ENCODE assay signal across 16 mouse cellular contexts in the genomic region with DNA sequence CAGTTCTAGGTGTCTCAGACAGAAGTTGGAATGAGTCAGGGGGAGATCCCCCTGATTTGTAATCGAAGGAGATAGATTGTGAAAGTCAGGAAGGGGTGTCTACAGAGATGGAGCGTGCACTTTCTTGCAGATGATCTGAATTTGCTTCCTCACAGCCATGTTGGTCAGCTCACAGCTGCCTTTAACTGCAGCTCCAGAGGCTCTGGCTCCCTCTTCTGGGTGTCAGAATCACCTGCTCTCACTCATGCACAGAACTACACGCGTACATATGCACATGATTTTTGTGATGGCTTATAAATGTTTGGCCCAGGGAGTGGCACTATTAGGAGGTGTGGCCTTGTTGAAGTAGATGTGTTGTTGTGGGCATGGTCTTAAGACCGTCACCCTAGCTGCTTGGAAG. TPM values are rescaled to one million over a fixed set of nuclear protein-coding genes. Genes with fewer than 3 reads are reported as not detected.
DNase-seq lines count a peak whose midpoint lies in the region; ATAC-seq and TF ChIP-seq lines count a peak whose summit lies in the region.
"Had no signal": no experiment of that assay in that cellular context is flagged by ENCODE, and none has a peak within 500 bp of the region (broad histone marks: within the 10 kb centered on the region; RNA-seq: fewer than 3 reads in every experiment).

No protein-coding gene starts in this region.

- WGBS in kidney, embryonic 15.5 days = 89% methylated on average over 5 of the region's 5 CpGs
- WGBS in bone marrow, adult 2 months = 68% methylated on average over 5 of the region's 5 CpGs

- no peak overlapping the region for H3K27ac ChIP-seq in kidney, embryonic 15.5 days
- no peak overlapping the region for H3K27ac ChIP-seq in CH12.LX (ENCODE audit: insufficient read depth, low read depth)
- no peak overlapping the region for H3K27ac ChIP-seq in bone marrow, adult 2 months (ENCODE audit: control insufficient read depth, insufficient read depth, low read depth, low read length, poor library complexity)
- H3K27ac ChIP-seq: intestine, embryonic 15.5 days; midbrain, embryonic 13.5 days had no signal

- H3K4me1 ChIP-seq in kidney, embryonic 15.5 days = no peaks in the 10 kb centered on the region
- H3K4me1 ChIP-seq in CH12.LX (ENCODE audit: control insufficient read depth in 1 of 2, insufficient read depth in 2 of 2) = peaks cover 4 to 9% of the 10 kb centered on the region in 2 experiments; a peak in 3 of 4 replicates
- no peaks in the 10 kb centered on the region for H3K4me1 ChIP-seq in bone marrow, adult 2 months (ENCODE audit: control insufficient read depth, insufficient read depth, low read length)
- H3K4me1 ChIP-seq: heart, embryonic 12.5 days; intestine, embryonic 15.5 days; midbrain, embryonic 13.5 days had no signal

- peak in 1 of 2 experiments; percentile 70; a peak in 2 of 4 replicates for TF ChIP-seq CTCF in CH12.LX (conservative IDR thresholded peaks at IDR 0.05 in 1 of 2, IDR thresholded peaks at IDR 0.05 in 1 of 2; ENCODE audit: low read depth in 2 of 2, low read length in 2 of 2)
- TF ChIP-seq CTCF in bone marrow, adult 2 months (IDR thresholded peaks at IDR 0.05; ENCODE audit: control insufficient read depth, insufficient read depth, low read length) = peak; percentile 25; the same call in 1 of the 2 replicates

- H3K4me3 ChIP-seq in kidney, embryonic 15.5 days (replicated peaks) = no peak overlapping the region
- no peak overlapping the region for H3K4me3 ChIP-seq in CH12.LX (replicated peaks in 1 of 3; ENCODE audit: low read depth in 2 of 3, low read length in 2 of 3, poor library complexity in 1 of 3)
- no peak overlapping the region for H3K4me3 ChIP-seq in bone marrow, adult 2 months (replicated peaks; ENCODE audit: control insufficient read depth, low read depth, low read length)
- H3K4me3 ChIP-seq: heart, embryonic 12.5 days; intestine, embryonic 15.5 days; midbrain, embryonic 13.5 days had no signal

- no peaks in the 10 kb centered on the region for H3K27me3 ChIP-seq in kidney, embryonic 15.5 days
- H3K27me3 ChIP-seq in CH12.LX (replicated peaks) = no peaks in the 10 kb centered on the region
- H3K27me3 ChIP-seq: intestine, embryonic 15.5 days; midbrain, embryonic 13.5 days had no signal

- no peaks in the 10 kb centered on the region for H3K36me3 ChIP-seq in kidney, embryonic 15.5 days
- no peaks in the 10 kb centered on the region for H3K36me3 ChIP-seq in CH12.LX (replicated peaks in 1 of 2; ENCODE audit: control insufficient read depth in 1 of 2, insufficient read depth in 1 of 2, low read length in 1 of 2)
- H3K36me3 ChIP-seq: heart, embryonic 12.5 days; intestine, embryonic 15.5 days; midbrain, embryonic 13.5 days had no signal

- no peaks in the 10 kb centered on the region for H3K79me2 ChIP-seq in CH12.LX (replicated peaks; ENCODE audit: control insufficient read depth, extremely low read depth, insufficient read depth, poor library complexity, severe bottlenecking)

- dilution Hi-C loops in CH12.LX (cut with MboI; ENCODE audit: extremely low pct_ligation_motif_present, extremely low pct_unique_long_range_greater_than_20kb, low sequenced_read_pairs) = no loop called here

- no peak overlapping the region for H3K9ac ChIP-seq in kidney, embryonic 15.5 days
- no peak overlapping the region for H3K9ac ChIP-seq in CH12.LX (ENCODE audit: insufficient read depth, low read depth)
- H3K9ac ChIP-seq: heart, embryonic 12.5 days; intestine, embryonic 15.5 days; midbrain, embryonic 13.5 days had no signal

- no peak for TF ChIP-seq POLR2A in CH12.LX (IDR thresholded peaks at IDR 0.05; ENCODE audit: low read depth, low read length)
- TF ChIP-seq POLR2A in bone marrow, adult 2 months (IDR thresholded peaks at IDR 0.05; ENCODE audit: borderline replicate concordance, control insufficient read depth, low read depth, low read length) = no peak

- no peaks in the 10 kb centered on the region for H3K9me3 ChIP-seq in kidney, embryonic 15.5 days (replicated peaks)
- H3K9me3 ChIP-seq in CH12.LX (replicated peaks; ENCODE audit: low read length) = no peaks in the 10 kb centered on the region
- H3K9me3 ChIP-seq: intestine, embryonic 15.5 days; midbrain, embryonic 13.5 days had no signal

- in situ Hi-C loops in CH12.LX (cut with MboI; ENCODE audit: low pct_ligation_motif_present, low pct_unique_long_range_greater_than_20kb, low sequenced_read_pairs) = no loop called here

- no peak for DNase-seq in kidney, postnatal 25 days
- DNase-seq in 416B (ENCODE audit: low read depth) = peak; percentile 30
- peak; percentile 44 for DNase-seq in CH12.LX (ENCODE audit: extremely low read depth)
- no peak for DNase-seq in thymus, postnatal 25 days
- no peak for DNase-seq in layer of hippocampus, adult 9-10 months (ENCODE audit: low spot score)
- DNase-seq: adrenal gland, adult 8-10 months; cerebellum, postnatal 25 days; lung, postnatal 14 days; right cerebral cortex, postnatal 25 days; thymus, adult 18-20 months had no signal

- ATAC-seq in kidney, embryonic 15.5 days (replicated peaks; ENCODE audit: low FRiP score) = 0 out of 2 replicates have a peak, but pooled peaks have one; percentile 29
- ATAC-seq: intestine, embryonic 15.5 days; midbrain, embryonic 13.5 days had no signal

- H3K4me2 ChIP-seq in kidney, embryonic 15.5 days = no peak overlapping the region
- H3K4me2 ChIP-seq in CH12.LX (ENCODE audit: insufficient read depth, low read depth, poor library complexity, severe bottlenecking) = no peak overlapping the region
- H3K4me2 ChIP-seq: heart, embryonic 12.5 days; intestine, embryonic 15.5 days; midbrain, embryonic 13.5 days had no signal

- TF ChIP-seq RAD21 in CH12.LX (IDR thresholded peaks at IDR 0.05; ENCODE audit: low read depth, low read length) = peak; percentile 76

- TF ChIP-seq EP300 in CH12.LX (IDR thresholded peaks at IDR 0.05; ENCODE audit: low read length) = no peak

TF ChIP-seq in CH12.LX, 34 proteins besides CTCF, POLR2A, EP300 and RAD21:
- no peak for TF ChIP-seq CHD2 (IDR thresholded peaks at IDR 0.05; ENCODE audit: low read length)
- peak; percentile 67 for TF ChIP-seq SMC3 (IDR thresholded peaks at IDR 0.05; ENCODE audit: low read depth, low read length)
- no peak for TF ChIP-seq JUND (conservative IDR thresholded peaks at IDR 0.05; ENCODE audit: low read depth, low read length)

RNA-seq across cellular contexts. Expression of gene Gpr88, which starts 15.8 kb away (rescaled TPM):
- polyA plus RNA-seq in kidney, embryonic 15.5 days (2015; fragmentation: Nextera tagmentation; extraction: Ambion mirVana) = 0.82 and 1.0 TPM in 2 replicates
- total RNA-seq in CH12.LX (2012; rRNA removed) = not detected in 2 replicates
- not detected in 2 replicates for total RNA-seq in CH12.LX (2014; rRNA removed)
- polyA plus RNA-seq in CH12.LX (2012; ENCODE audit: insufficient read length, low read depth) = not detected in 2 replicates
- 1.00 and 1.0 TPM in 2 replicates for polyA plus RNA-seq in bone marrow, adult 2 months (2011; ENCODE audit: insufficient read depth, insufficient read length, low replicate concordance, missing spikeins)
- total RNA-seq: hematopoietic stem cell, adult 5-6 weeks had no signal
- polyA plus RNA-seq: heart, embryonic 12.5 days had no signal

Comparison
In these comparisons a context has a peak if more than half of its experiments do, and no peak if none do; other contexts are left out.
1. DNase-seq: peak in 416B (single experiment) and CH12.LX (single experiment); none in kidney, postnatal 25 days (0 of 2), thymus, postnatal 25 days (single experiment) and layer of hippocampus, adult 9-10 months (single experiment).